Mouse (Mus musculus) spleen, postnatal 0 days (tissue): ENCODE measurements around the gene Cacng1. TPM values are rescaled to one million over a fixed set of nuclear protein-coding genes. Genes with fewer than 3 reads are reported as not detected.

ENCODE experiments used
- polyA plus RNA-seq: library from polyadenylated mRNA; unstranded; fragments of >200 nt; fragmentation: Nextera tagmentation; extraction: Ambion mirVana; gene quantifications from 2 replicates; pipeline ENCODE4 v1.2.1, GENCODE M21; 2015

Gene Cacng1
- not detected in 2 replicates for polyA plus RNA-seq

DNA sequence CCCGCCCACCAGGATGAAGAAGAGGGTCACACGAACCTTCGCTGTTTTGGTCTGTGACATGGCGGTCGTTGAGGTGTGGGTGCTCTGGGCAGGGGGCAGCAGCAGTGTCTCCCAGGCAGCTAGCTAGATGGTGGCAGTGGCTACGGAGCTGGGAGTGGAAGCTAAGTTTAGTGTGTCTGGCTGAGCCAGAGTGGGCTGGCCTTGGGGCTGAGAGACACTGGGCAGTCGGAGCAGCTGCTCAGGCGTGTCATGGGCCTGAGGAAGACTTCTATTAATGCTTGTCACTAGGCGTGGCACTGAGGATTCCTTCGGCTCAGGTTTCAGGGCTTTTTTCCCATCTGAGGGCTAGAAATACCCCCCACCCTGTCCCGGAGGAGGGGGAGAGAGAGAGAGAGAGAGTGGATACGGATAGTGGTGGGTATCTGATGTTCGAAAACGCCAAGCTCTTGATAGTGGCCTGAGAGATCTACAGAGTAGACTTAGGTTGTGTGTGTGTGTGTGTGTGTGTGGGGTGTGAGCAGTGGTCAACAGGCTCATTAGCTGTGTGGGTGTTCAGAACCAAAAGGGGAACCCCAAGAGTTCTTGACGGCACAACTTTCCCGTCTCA, at the start of gene Cacng1:
TSS of gene Cacng1 (minus strand) at position 191 of the 607 bp plus-strand sequence.

Other genes with a start within 250 kb of the Cacng1 start
- gene Pitpnc1, start 245.8 kb downstream of the Cacng1 start, polyA plus RNA-seq = 13.2 and 14.5 TPM in 2 replicates
- 97.9 and 98.8 TPM in 2 replicates for gene Psmd12, start 237.0 kb downstream of the Cacng1 start, polyA plus RNA-seq
- gene Helz, start 168.6 kb downstream of the Cacng1 start, polyA plus RNA-seq = 6.8 and 8.4 TPM in 2 replicates
- 0.08 and 0.13 TPM in 2 replicates for gene Cacng4, start 78.0 kb upstream of the Cacng1 start, polyA plus RNA-seq
- not detected in 2 replicates for gene Cacng5, start 198.5 kb upstream of the Cacng1 start, polyA plus RNA-seq